Mouse (Mus musculus) gastrocnemius, adult 2 months (tissue): Measurements from ENCODE around the gene Usp12. TPM values are rescaled to one million over a fixed set of nuclear protein-coding genes. Genes with fewer than 3 reads are reported as not detected.

ENCODE experiments used
- DNase-seq: peaks from one replicate; pipeline ENCODE4 v3.0.0; 2022
- H3K27ac ChIP-seq: fragments of 200-600 bp; 2 replicates; pipeline ENCODE4 v1.8.1; 2022; ENCODE audit warnings: mild to moderate bottlenecking
- H3K4me3 ChIP-seq: fragments of 200-600 bp; 2 replicates; pipeline ENCODE4 v1.8.1; 2022; ENCODE audit warnings: mild to moderate bottlenecking, moderate library complexity
- CTCF ChIP-seq: fragments of 200-600 bp; IDR thresholded peaks from 2 replicates; pipeline ENCODE4 v1.8.1; 2022; ENCODE audit warnings: antibody characterized with exemption, mild to moderate bottlenecking, moderate library complexity
- intact Hi-C: fragments of 180-260 bp; cut with DNase I; formaldehyde crosslinking; loops from one replicate; pipeline ENCODE4 v1.15.1; 2025
- total RNA-seq, 2 experiments: library from RNA; stranded (reverse); gene quantifications; 2 replicates each; pipeline ENCODE4 v1.2.3; 2021

The Usp12 gene
- total RNA-seq, 2 experiments from 2014 or later: 15.4 to 22.4 TPM

DNA sequence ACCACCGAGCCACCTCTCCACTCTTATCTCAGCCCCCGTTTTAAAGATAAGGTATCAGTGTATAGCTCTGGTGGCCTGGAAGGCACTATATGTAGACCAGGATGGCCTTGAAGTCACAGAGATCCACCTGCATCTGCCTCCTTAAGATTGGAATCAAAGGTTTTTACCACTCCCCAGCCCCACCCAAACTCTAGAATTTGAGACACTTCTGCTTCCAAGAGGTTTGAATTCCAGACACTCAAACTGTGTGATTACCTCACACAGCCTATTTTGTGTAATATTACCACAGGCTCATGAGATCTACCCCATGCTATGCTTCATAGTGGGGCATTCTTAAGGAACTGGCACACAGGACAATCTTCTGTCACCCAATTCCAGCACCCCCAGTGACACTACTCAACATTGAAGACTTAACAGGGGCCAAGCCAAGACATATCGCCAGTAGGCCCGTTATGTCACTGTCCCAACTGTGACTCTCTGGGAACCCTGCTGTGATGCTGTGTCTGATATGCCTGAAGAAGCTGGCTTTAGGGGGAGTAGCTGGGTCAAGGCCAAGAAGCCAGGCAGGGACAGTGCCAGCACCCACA is 95.3 kb downstream of the Usp12 start:
- no peak overlapping the region for H3K27ac ChIP-seq
- no peak for TF ChIP-seq CTCF
- H3K4me3 ChIP-seq: no peak overlapping the region
- no peak for DNase-seq
- intact Hi-C loops: no loop called here

DNA sequence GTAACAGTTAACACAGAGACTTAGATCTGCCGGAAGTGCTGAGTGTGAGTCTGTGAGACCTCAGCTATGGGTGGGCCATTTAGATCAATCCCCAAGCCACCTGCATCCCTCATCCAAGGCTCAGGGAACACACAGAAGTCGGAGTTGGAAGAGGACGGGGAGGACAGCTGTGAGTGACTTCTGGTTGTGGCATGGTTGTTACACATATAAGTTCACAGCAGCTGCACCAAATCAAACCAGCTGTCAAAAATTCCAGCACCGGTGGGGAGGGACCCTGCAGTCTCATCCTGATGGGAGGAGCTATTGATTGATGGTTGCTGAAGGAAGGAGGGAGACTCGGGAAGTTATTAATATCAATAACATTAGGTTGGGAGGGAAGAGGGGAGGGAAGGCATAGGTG is 99.3 kb downstream of the Usp12 start:
- intact Hi-C loops: no loop called here
- no peak overlapping the region for H3K27ac ChIP-seq
- TF ChIP-seq CTCF: no peak
- no peak for DNase-seq
- H3K4me3 ChIP-seq: no peak overlapping the region

DNA sequence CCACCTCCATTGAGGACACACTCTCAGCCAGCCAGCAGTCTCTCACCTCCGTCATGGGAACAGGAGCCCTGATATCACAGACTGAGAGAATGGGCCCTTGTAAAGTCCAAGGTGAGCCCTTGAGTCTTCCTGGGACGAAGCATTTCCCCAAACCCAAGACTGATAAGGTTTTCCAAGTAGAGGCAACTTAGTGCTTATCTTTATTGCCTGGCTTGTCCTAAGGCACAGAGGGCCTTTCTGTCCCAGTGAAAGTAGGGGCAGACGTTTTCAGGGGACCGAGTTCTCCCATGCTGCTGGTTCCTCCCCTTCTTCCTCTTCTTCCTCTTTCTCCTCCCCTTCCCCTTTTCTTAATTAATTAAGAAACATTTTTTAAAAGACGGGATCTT is 101.8 kb downstream of the Usp12 start:
- no peak for TF ChIP-seq CTCF

DNA sequence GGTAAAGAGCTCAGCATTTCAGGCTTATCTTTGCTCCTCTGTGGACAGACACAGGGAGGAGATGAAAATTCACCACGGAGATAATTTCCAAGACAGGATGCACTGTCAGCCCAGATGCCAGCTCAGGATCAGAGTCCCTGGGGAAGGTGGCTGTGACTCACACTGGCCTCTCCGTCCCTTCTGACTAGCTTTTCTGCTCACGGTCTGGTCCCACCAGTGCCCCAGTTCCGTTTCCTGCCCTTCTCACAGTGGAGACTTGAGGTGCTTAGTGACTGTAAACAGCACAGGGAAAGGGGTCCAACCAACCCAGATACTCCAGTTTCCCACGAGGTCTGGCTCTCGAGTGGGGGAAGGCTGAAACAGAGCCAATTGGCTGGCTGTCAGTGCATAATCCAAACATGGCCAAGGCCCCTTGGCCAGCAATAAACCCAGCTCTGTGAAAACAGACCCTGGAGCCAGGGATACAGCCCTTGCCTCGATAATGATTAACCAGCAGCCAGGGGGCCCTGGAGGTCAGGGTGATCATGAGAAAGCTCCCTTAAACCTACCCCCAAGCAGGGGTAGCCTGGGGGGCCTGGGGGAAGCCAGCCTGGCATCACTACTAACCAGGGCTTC is 102.3 kb downstream of the Usp12 start:
- intact Hi-C loops: no loop called here
- Histone ChIP-seq H3K4me3 (no peak overlapping the region), H3K27ac (no peak overlapping the region)
- TF ChIP-seq CTCF: no peak
- no peak for DNase-seq

More for the DNA sequence above, 101.8 kb downstream of the Usp12 start:
- no peak for DNase-seq
- no peak overlapping the region for H3K27ac ChIP-seq
- no peak overlapping the region for H3K4me3 ChIP-seq
- intact Hi-C loops: no loop called here

DNA sequence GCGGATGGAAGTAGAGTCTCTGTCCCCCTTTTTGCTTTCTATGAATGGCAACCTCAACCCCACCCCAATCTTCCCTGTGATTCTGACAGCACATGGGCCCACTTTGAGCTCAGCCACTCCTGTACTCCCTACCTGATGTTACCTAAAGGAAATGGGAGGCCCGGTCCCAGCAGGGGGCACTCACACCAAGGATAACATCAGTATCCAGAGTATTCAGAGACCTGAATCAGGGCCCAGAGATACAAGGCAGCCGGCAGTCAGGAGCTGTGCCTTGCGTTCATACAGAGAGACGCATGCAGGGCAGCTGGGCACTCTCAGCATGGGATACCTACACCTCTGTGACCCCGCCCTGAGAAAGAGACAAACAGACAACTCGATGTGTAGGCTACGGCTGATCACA is 103.1 kb downstream of the Usp12 start:
- intact Hi-C loops: no loop called here
- no peak for TF ChIP-seq CTCF
- Histone ChIP-seq H3K27ac (no peak overlapping the region), H3K4me3 (no peak overlapping the region)
- no peak for DNase-seq

DNA sequence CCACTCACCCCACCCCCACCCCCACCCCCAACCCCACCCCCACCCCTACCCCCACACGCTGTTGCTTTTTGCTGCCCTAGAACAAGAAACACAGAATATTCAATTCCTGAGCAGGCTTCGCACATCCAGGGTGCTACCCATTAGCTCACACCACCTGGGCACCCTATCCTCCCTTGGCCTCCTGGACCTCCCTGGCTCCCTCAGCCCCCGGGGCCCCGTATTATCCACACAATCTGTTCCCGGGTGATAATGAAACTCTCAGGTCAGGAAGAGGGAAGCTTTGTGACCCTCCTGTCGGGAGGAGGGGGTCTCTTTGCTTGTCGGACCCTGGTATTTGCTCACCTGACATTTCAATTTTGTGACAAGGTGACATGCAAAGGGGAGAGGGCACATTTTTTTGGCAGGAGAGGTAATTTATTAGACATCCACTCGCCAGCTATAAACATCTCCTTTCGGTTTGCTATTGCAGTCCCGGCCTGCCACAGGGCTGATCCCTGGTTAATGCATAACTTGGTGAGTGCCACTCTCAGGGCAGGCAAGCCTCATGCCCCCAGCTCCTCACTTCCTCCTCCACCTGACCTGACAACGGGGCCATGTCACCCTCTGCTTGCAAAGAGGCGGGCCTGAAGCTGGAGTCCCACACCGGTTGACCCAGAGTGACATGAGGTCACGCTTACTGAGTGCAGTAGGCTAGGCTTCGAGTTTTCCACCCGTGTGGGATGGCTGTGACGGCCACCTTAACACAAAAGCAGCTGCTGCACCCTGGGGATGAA is 107.1 kb downstream of the Usp12 start:
- no peak overlapping the region for H3K27ac ChIP-seq
- TF ChIP-seq CTCF: no peak
- no peak overlapping the region for H3K4me3 ChIP-seq
- intact Hi-C loops: no loop called here
- DNase-seq: no peak

DNA sequence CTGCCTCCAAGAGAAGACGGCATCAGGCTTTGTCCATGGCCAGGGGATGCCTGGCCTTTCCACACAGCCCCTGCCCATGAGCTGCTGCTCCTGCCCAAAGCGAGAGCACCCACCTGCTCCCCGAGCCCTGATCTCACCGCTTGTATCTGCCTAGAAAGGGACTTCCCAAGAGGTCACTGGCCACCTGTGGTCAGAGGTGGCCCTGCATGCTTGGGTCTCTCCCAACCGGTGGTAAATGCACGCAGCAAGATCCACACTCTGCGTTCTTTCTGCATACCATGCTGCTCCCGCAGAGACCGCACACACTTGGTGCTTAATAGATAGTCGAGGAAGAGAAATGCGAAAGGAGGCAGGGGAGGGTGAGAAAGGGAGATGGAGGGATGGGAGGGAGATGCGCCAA is 107.9 kb downstream of the Usp12 start:
- intact Hi-C loops: no loop called here
- H3K27ac ChIP-seq: no peak overlapping the region
- no peak for DNase-seq
- H3K4me3 ChIP-seq: no peak overlapping the region
- TF ChIP-seq CTCF: no peak

Other genes starting within 250 kb of the Usp12 start
- not detected for gene Gm3415, start 238.9 kb downstream of the Usp12 start, total RNA-seq
- not detected for gene Gpr12, start 209.8 kb downstream of the Usp12 start, total RNA-seq
- 100 to 1,000 TPM; 120 to 155 TPM for gene Rpl21, start 37.9 kb upstream of the Usp12 start, total RNA-seq
- gene Rasl11a, start 50.1 kb upstream of the Usp12 start, total RNA-seq: 1 to 10 TPM; 1.7 to 2.0 TPM
- 10 to 100 TPM; 25.7 to 31.9 TPM for gene Gtf3a, start 153.7 kb upstream of the Usp12 start, total RNA-seq
- gene Mtif3, start 168.8 kb upstream of the Usp12 start, total RNA-seq: 10 to 100 TPM; 23.0 to 25.9 TPM